Mouse (Mus musculus): ENCODE data around the gene Olfr1288.

GRCm38 (mm10) chr2:111524903-111525302 is 51.0 kb downstream of the Olfr1288 start, which contains the start of gene Olfr1293-ps:
- TF ChIP-seq ZNF384 (IDR thresholded peaks at IDR 0.05; ENCODE audit: low read depth, low read length) (no peak), CHD2 (IDR thresholded peaks at IDR 0.05; ENCODE audit: low read depth, low read length) (no peak), ZC3H11A (IDR thresholded peaks at IDR 0.05; ENCODE audit: borderline replicate concordance, low read depth, low read length) (no peak), HCFC1 (IDR thresholded peaks at IDR 0.05; ENCODE audit: borderline replicate concordance, insufficient read depth, low read length) (no peak)

Data from ES-E14 (cell line).